Mouse (Mus musculus) limb, embryonic 14.5 days (tissue): ENCODE measurements around the gene Arid5b. TPM values are rescaled to one million over a fixed set of nuclear protein-coding genes. Genes with fewer than 3 reads are reported as not detected.

ENCODE experiments used
- ATAC-seq: fragments of 200-750 bp; cut with Nextera tagmentation; 2 replicates; pipeline ENCODE4 v1.8.0; 2017; ENCODE audit warnings: low read depth, moderate number of reproducible peaks, moderate TSS enrichment; ENCODE audit not compliant: low FRiP score
- DNase-seq: peaks from one replicate; pipeline ENCODE4 v3.0.0-alpha.2; 2015; ENCODE audit warnings: low spot score
- H3K27ac ChIP-seq: fragments of 300-500 bp; sonication (generic); replicated peaks from 2 replicates; pipeline ENCODE4 v1.5.1; 2014; ENCODE audit warnings: low read depth, mild to moderate bottlenecking, low read length, moderate library complexity, mixed read lengths
- H3K27me3 ChIP-seq: fragments of 300-500 bp; sonication (generic); 2 replicates; pipeline ENCODE4 v1.6.1; 2014; ENCODE audit warnings: low read length, mixed read lengths; ENCODE audit not compliant: control insufficient read depth, insufficient read depth
- H3K36me3 ChIP-seq: fragments of 300-500 bp; sonication (generic); 2 replicates; pipeline ENCODE4 v1.6.1; 2014; ENCODE audit warnings: mild to moderate bottlenecking, low read length, moderate library complexity, mixed read lengths; ENCODE audit not compliant: control insufficient read depth, insufficient read depth
- H3K4me1 ChIP-seq: fragments of 300-500 bp; sonication (generic); 2 replicates; pipeline ENCODE4 v1.6.1; 2014; ENCODE audit warnings: antibody characterized with exemption, low read length, mixed read lengths; ENCODE audit not compliant: control insufficient read depth, insufficient read depth
- H3K4me2 ChIP-seq: fragments of 300-500 bp; sonication (generic); replicated peaks from 2 replicates; pipeline ENCODE4 v1.6.1; 2014; ENCODE audit warnings: low read depth, mild to moderate bottlenecking, low read length, moderate library complexity; ENCODE audit not compliant: severe bottlenecking
- H3K4me3 ChIP-seq: fragments of 300-500 bp; sonication (generic); replicated peaks from 2 replicates; pipeline ENCODE4 v1.5.1; 2014; ENCODE audit warnings: low read length
- H3K9ac ChIP-seq: fragments of 300-500 bp; sonication (generic); 2 replicates; pipeline ENCODE4 v1.6.1; 2014; ENCODE audit warnings: mild to moderate bottlenecking, low read depth, low read length, moderate library complexity; ENCODE audit not compliant: severe bottlenecking
- H3K9me3 ChIP-seq: fragments of 300-500 bp; sonication (generic); 2 replicates; pipeline ENCODE4 v1.6.1; 2016; ENCODE audit warnings: low read length; ENCODE audit not compliant: control insufficient read depth
- POLR2A ChIP-seq: fragments of 200-500 bp; IDR thresholded peaks from 2 replicates; pipeline ENCODE4 v1.8.0; 2012; ENCODE audit warnings: inconsistent platforms, mild to moderate bottlenecking, moderate library complexity, borderline replicate concordance; ENCODE audit not compliant: insufficient read depth, insufficient read length; ENCODE audit errors: extremely low read depth
- WGBS: fragments of 180-500 bp; shearing (Covaris S2); extraction: QIAGEN DNeasy Blood & Tissue Kit; methylation state at CpG from one replicate; pipeline ENCODE4 v1.1.7; 2014; 5-methylcytosine and 5-hydroxymethylcytosine counted together
- polyA plus RNA-seq, 2 experiments: library from polyadenylated mRNA; depleted of rRNA in 1 of 2; stranded (reverse) in 1 of 2; unstranded in 1 of 2; fragments of >200 nt; fragmentation: Nextera tagmentation in 1 of 2; extraction: Ambion mirVana in 1 of 2; gene quantifications; 2 replicates each; pipeline versions ENCODE4 v1.2.1 to v1.2.3; 2012 to 2014

Gene Arid5b
- polyA plus RNA-seq, 2 experiments = 14.1 to 41.0 TPM

DNA sequence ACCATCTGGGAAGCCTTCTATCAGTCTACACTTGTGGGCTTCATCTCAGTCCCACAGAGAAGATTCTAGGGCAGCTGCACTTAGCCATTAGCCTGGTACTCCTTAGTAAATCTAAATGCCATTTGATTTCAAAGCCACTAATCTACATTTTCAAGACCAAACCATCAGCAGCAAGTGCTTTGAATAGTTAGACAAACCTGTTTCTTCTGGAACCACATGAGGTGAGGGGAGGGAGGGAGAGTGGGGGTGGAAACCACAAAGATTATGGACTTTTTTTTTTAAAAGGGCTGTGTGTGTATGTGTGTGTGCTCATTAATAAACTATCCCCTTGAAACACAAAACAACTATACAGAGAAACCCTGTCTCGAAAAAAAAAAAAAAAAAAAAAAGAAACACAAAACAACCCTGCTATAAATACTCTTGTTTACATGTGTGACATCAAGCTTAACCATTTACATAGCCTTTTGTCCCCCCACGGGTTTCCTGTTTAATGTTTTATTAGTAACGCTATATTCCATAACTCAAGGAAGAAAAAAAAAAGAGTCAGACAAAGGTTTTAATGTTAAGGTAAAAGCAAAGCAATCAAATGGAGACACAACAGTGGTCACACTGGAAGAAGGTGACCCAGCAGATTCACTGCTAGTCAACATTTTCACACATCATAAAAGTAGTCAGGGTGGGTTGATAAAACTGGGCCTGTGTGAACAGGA, 38.3 kb downstream of the Arid5b start:
- no peak overlapping the region for H3K4me2 ChIP-seq
- no peak overlapping the region for H3K4me3 ChIP-seq
- no peaks in the 10 kb centered on the region for H3K9me3 ChIP-seq
- peaks cover 20% of the 10 kb centered on the region for H3K36me3 ChIP-seq
- no peak for ATAC-seq
- no peak overlapping the region for H3K9ac ChIP-seq
- H3K27ac ChIP-seq = no peak overlapping the region
- no peak for DNase-seq
- H3K27me3 ChIP-seq = no peaks in the 10 kb centered on the region
- WGBS = 54% methylated on average over 3 of the region's 3 CpGs
- no peak for TF ChIP-seq POLR2A
- peaks cover 20% of the 10 kb centered on the region for H3K4me1 ChIP-seq

DNA sequence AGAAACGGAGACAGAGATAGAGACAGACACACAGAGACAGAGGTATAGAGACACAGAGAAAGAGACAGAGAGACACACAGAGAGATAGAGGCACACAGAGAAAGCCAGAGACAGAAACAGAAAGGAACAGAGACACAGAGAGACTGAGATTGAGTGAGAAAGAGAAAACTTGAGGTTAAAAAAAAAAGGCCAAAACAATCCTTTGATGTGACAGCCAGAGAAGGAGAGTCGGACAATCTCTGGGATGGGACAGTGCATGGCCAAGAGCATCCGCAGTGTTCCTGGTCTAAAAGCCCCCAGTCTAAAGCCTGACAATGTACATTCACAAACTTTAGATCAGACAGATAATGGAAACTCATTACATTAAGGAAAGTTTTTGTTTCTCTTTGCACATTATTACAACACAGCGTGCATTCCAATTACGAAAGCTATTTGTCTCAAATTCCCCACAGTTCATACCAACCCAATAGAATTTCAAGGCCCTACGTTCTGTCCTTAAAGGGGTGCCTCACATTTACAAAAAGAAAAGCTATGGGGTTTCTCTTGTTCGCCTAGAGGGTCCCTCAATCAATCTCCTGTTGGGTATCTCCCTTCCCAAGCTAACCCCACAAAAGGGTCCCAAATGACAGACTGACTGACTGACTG, 39.0 kb downstream of the Arid5b start:
- no peak for ATAC-seq
- TF ChIP-seq POLR2A = no peak
- Histone ChIP-seq H3K4me2 (no peak overlapping the region), H3K4me1 (peaks cover 20% of the 10 kb centered on the region), H3K27ac (no peak overlapping the region), H3K9ac (no peak overlapping the region), H3K9me3 (no peaks in the 10 kb centered on the region), H3K27me3 (no peaks in the 10 kb centered on the region), H3K4me3 (no peak overlapping the region), H3K36me3 (peaks cover 22% of the 10 kb centered on the region)
- DNase-seq = no peak
- 77% methylated on average over 7 of the region's 7 CpGs for WGBS

DNA sequence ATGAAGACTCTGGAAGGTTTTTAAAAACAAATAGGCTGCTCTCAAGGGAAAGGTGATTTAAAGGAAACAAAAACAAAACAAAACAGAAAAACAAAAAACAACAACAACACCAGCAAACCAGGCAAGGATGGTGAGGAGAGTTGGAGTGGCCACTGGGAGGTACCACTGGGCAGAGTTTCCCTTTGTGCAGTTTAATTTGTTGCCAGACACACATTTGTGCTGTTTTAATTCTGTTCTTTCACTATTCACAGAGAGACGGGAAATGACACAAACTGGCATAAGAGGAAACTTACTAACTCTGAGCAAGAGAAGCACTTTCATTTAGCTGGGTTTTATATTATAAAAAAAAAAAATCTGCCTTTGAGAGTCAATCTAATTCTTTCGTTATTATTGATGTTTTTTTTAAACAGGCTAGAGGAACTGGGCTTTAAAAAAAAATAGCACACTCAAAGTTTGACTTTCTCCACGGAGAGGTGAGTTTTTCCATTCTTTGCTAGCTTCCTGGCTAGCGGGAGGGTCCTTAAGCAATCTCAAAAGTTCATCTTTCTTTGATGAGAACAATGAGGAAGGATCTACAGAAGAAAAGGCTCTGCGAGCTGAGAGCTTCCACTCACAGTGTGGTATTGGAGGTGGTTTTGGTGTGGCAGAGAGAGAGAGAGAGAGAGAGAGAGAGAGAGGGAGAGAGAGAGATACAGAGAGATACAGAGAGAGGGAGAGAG, 39.7 kb downstream of the Arid5b start:
- Histone ChIP-seq H3K4me3 (no peak overlapping the region), H3K36me3 (peaks cover 24% of the 10 kb centered on the region), H3K27ac (no peak overlapping the region), H3K27me3 (no peaks in the 10 kb centered on the region), H3K4me2 (no peak overlapping the region), H3K4me1 (peaks cover 20% of the 10 kb centered on the region), H3K9me3 (no peaks in the 10 kb centered on the region), H3K9ac (no peak overlapping the region)
- WGBS = 49% methylated on average over 5 of the region's 5 CpGs
- no peak for DNase-seq
- no peak for TF ChIP-seq POLR2A
- no peak for ATAC-seq

DNA sequence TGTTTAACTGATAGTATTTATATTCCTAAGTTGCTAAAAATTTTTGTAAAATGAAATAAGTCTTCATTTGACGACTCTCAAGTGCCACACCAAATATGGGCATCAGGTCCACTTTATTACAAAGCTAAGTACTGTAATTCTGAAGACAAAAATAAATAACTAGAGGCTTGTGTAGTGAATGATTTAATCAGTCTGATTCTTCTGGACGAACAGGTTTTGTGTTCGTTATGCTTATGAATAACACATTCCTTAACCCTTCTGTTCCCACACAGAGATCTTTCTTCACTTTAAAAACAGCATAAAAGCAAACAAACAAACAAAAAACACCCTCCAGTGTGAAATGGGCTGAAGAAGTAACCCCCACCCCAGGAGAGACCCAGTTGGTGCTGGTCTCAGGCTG, 40.4 kb downstream of the Arid5b start:
- no peak for TF ChIP-seq POLR2A
- DNase-seq = peak; percentile 34
- H3K27ac ChIP-seq = no peak overlapping the region
- no peaks in the 10 kb centered on the region for H3K27me3 ChIP-seq
- H3K9ac ChIP-seq = no peak overlapping the region
- no peak for ATAC-seq
- 27% methylated on average over 3 of the region's 3 CpGs for WGBS
- H3K4me2 ChIP-seq = no peak overlapping the region
- peaks cover 26% of the 10 kb centered on the region for H3K36me3 ChIP-seq
- no peak overlapping the region for H3K4me3 ChIP-seq
- H3K9me3 ChIP-seq = no peaks in the 10 kb centered on the region
- peaks cover 20% of the 10 kb centered on the region for H3K4me1 ChIP-seq

DNA sequence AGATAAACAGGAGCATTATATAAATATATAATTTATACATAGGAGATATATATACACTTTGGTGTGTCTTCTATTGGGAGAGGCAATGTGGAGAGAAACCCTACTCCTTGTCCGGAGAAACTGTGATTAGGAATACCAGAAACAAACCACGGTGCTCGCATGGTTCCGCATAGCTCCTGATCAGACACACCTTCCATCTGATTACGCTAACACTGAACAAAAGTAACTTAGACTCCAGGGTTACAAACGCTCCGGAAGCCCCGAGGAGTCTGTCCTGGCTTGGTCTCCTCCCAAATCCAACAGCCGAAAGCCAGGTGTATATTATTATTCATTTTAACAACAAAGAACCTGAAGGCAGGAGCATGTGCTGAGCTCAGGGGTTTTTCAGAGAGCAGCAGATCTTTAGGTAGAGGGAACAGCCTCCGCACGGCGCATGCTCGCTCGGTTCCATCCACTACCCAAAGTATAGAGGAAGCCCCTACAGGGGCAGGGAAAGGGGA, 41.5 kb downstream of the Arid5b start:
- no peak for DNase-seq
- Histone ChIP-seq H3K4me1 (peaks cover 20% of the 10 kb centered on the region), H3K4me2 (no peak overlapping the region), H3K9ac (no peak overlapping the region), H3K9me3 (no peaks in the 10 kb centered on the region), H3K4me3 (no peak overlapping the region), H3K27ac (no peak overlapping the region), H3K27me3 (no peaks in the 10 kb centered on the region), H3K36me3 (peaks cover 15% of the 10 kb centered on the region; the same call in 1 of the 2 replicates)
- ATAC-seq = no peak; the same call in 1 of the 2 replicates
- no peak for TF ChIP-seq POLR2A
- WGBS = 69% methylated on average over 14 of the region's 14 CpGs
